Mouse (Mus musculus): ENCODE results near the gene Pdzd3. TPM values are rescaled to one million over a fixed set of nuclear protein-coding genes. Genes with fewer than 3 reads are reported as not detected.

The Pdzd3 gene
- polyA plus RNA-seq, 1 experiment from 2014 or later = 0.13 TPM

- TF ChIP-seq CTCF (IDR thresholded peaks at IDR 0.05; ENCODE audit: low read depth) (no peak), EP300 (optimal IDR thresholded peaks at IDR 0.05) (no peak)
- no peaks in the 10 kb centered on the region for H3K36me3 ChIP-seq (ENCODE audit: control insufficient read depth, insufficient read depth, low read length)
- H3K4me2 ChIP-seq (replicated peaks; ENCODE audit: low read depth) = no peak overlapping the region
- H3K4me3 ChIP-seq (ENCODE audit: low read depth, low read length) = no peak overlapping the region
- no peak for DNase-seq (ENCODE audit: low spot score)
- H3K27me3 ChIP-seq (ENCODE audit: control insufficient read depth, insufficient read depth, low read length) = no peaks in the 10 kb centered on the region
- no peak overlapping the region for H3K9ac ChIP-seq (ENCODE audit: low read length)
- 69% methylated on average over 4 of the region's 4 CpGs for WGBS
- H3K27ac ChIP-seq (replicated peaks) = no peak overlapping the region
- H3K4me1 ChIP-seq (replicated peaks; ENCODE audit: control insufficient read depth, insufficient read depth) = no peaks in the 10 kb centered on the region
- no peak for ATAC-seq (ENCODE audit: low FRiP score, low TSS enrichment)
- no peaks in the 10 kb centered on the region for H3K9me3 ChIP-seq (ENCODE audit: control insufficient read depth, low read length)
These were observed 38.9 kb downstream of the Pdzd3 start for GRCm38 (mm10) chr9:44212406-44212805.

GRCm38 (mm10) chr9:44209416-44209815 lies 41.9 kb downstream of the Pdzd3 start:
- ATAC-seq (ENCODE audit: low FRiP score, low TSS enrichment) = no peak
- Histone ChIP-seq H3K27ac (replicated peaks) (no peak overlapping the region), H3K4me2 (replicated peaks; ENCODE audit: low read depth) (no peak overlapping the region)

GRCm38 (mm10) chr9:44207840-44208239 lies 43.4 kb downstream of the Pdzd3 start:
- WGBS = 78% methylated on average over 2 of the region's 2 CpGs
- H3K4me3 ChIP-seq (ENCODE audit: low read depth, low read length) = no peak overlapping the region
- H3K4me1 ChIP-seq (replicated peaks; ENCODE audit: control insufficient read depth, insufficient read depth) = no peaks in the 10 kb centered on the region
- H3K27me3 ChIP-seq (ENCODE audit: control insufficient read depth, insufficient read depth, low read length) = no peaks in the 10 kb centered on the region
- no peak overlapping the region for H3K27ac ChIP-seq (replicated peaks)
- H3K9me3 ChIP-seq (ENCODE audit: control insufficient read depth, low read length) = no peaks in the 10 kb centered on the region
- no peaks in the 10 kb centered on the region for H3K36me3 ChIP-seq (ENCODE audit: control insufficient read depth, insufficient read depth, low read length)
- no peak overlapping the region for H3K9ac ChIP-seq (ENCODE audit: low read length)
- H3K4me2 ChIP-seq (replicated peaks; ENCODE audit: low read depth) = no peak overlapping the region
- DNase-seq (ENCODE audit: low spot score) (no peak), ATAC-seq (ENCODE audit: low FRiP score, low TSS enrichment) (no peak)
- no peak for TF ChIP-seq EP300 (optimal IDR thresholded peaks at IDR 0.05)

More at GRCm38 (mm10) chr9:44209416-44209815, 41.9 kb downstream of the Pdzd3 start:
- 80% methylated on average over 4 of the region's 4 CpGs for WGBS
- no peaks in the 10 kb centered on the region for H3K27me3 ChIP-seq (ENCODE audit: control insufficient read depth, insufficient read depth, low read length)
- no peaks in the 10 kb centered on the region for H3K4me1 ChIP-seq (replicated peaks; ENCODE audit: control insufficient read depth, insufficient read depth)
- DNase-seq (ENCODE audit: low spot score) = no peak
- H3K36me3 ChIP-seq (ENCODE audit: control insufficient read depth, insufficient read depth, low read length) = no peaks in the 10 kb centered on the region
- TF ChIP-seq CTCF (IDR thresholded peaks at IDR 0.05; ENCODE audit: low read depth) (no peak), EP300 (optimal IDR thresholded peaks at IDR 0.05) (no peak)
- H3K4me3 ChIP-seq (ENCODE audit: low read depth, low read length) = no peak overlapping the region
- H3K9me3 ChIP-seq (ENCODE audit: control insufficient read depth, low read length) = no peaks in the 10 kb centered on the region
- H3K9ac ChIP-seq (ENCODE audit: low read length) = no peak overlapping the region

- Histone ChIP-seq H3K27me3 (ENCODE audit: control insufficient read depth, insufficient read depth, low read length) (no peaks in the 10 kb centered on the region), H3K27ac (replicated peaks) (no peak overlapping the region), H3K9me3 (ENCODE audit: control insufficient read depth, low read length) (no peaks in the 10 kb centered on the region), H3K36me3 (ENCODE audit: control insufficient read depth, insufficient read depth, low read length) (peaks cover 5% of the 10 kb centered on the region; the same call in 1 of the 2 replicates), H3K4me3 (ENCODE audit: low read depth, low read length) (no peak overlapping the region), H3K4me2 (replicated peaks; ENCODE audit: low read depth) (no peak overlapping the region), H3K9ac (ENCODE audit: low read length) (no peak overlapping the region), H3K4me1 (replicated peaks; ENCODE audit: control insufficient read depth, insufficient read depth) (no peaks in the 10 kb centered on the region)
- 66% methylated on average over 3 of the region's 3 CpGs for WGBS
- TF ChIP-seq EP300 (optimal IDR thresholded peaks at IDR 0.05) = no peak
- no peak for TF ChIP-seq CTCF (IDR thresholded peaks at IDR 0.05; ENCODE audit: low read depth)
- ATAC-seq (ENCODE audit: low FRiP score, low TSS enrichment) (no peak), DNase-seq (ENCODE audit: low spot score) (no peak)
These were observed 50.8 kb downstream of the Pdzd3 start for GRCm38 (mm10) chr9:44200458-44200857.

GRCm38 (mm10) chr9:44199580-44199979 lies 51.7 kb downstream of the Pdzd3 start:
- no peak for DNase-seq (ENCODE audit: low spot score)
- H3K4me2 ChIP-seq (replicated peaks; ENCODE audit: low read depth) = no peak overlapping the region
- H3K36me3 ChIP-seq (ENCODE audit: control insufficient read depth, insufficient read depth, low read length) = peaks cover 5% of the 10 kb centered on the region; the same call in 1 of the 2 replicates
- no peaks in the 10 kb centered on the region for H3K9me3 ChIP-seq (ENCODE audit: control insufficient read depth, low read length)
- peak; percentile 64; the same call in 1 of the 2 replicates for ATAC-seq (ENCODE audit: low FRiP score, low TSS enrichment)
- peak; percentile 68 for TF ChIP-seq EP300 (optimal IDR thresholded peaks at IDR 0.05)
- no peak for TF ChIP-seq CTCF (IDR thresholded peaks at IDR 0.05; ENCODE audit: low read depth)
- H3K27ac ChIP-seq (replicated peaks) = no peak overlapping the region; the same call in 1 of the 2 replicates
- no peaks in the 10 kb centered on the region for H3K4me1 ChIP-seq (replicated peaks; ENCODE audit: control insufficient read depth, insufficient read depth)
- H3K27me3 ChIP-seq (ENCODE audit: control insufficient read depth, insufficient read depth, low read length) = no peaks in the 10 kb centered on the region
- H3K4me3 ChIP-seq (ENCODE audit: low read depth, low read length) = no peak overlapping the region
- H3K9ac ChIP-seq (ENCODE audit: low read length) = no peak overlapping the region

GRCm38 (mm10) chr9:44199166-44199565 lies 52.1 kb downstream of the Pdzd3 start:
- Histone ChIP-seq H3K36me3 (ENCODE audit: control insufficient read depth, insufficient read depth, low read length) (peaks cover 5% of the 10 kb centered on the region; the same call in 1 of the 2 replicates), H3K4me2 (replicated peaks; ENCODE audit: low read depth) (no peak overlapping the region), H3K27me3 (ENCODE audit: control insufficient read depth, insufficient read depth, low read length) (no peaks in the 10 kb centered on the region), H3K4me1 (replicated peaks; ENCODE audit: control insufficient read depth, insufficient read depth) (no peaks in the 10 kb centered on the region), H3K4me3 (ENCODE audit: low read depth, low read length) (no peak overlapping the region), H3K9ac (ENCODE audit: low read length) (no peak overlapping the region), H3K9me3 (ENCODE audit: control insufficient read depth, low read length) (no peaks in the 10 kb centered on the region), H3K27ac (replicated peaks) (no peak overlapping the region; the same call in 1 of the 2 replicates)
- WGBS = 68% methylated on average over 3 of the region's 3 CpGs
- TF ChIP-seq EP300 (optimal IDR thresholded peaks at IDR 0.05) = no peak
- TF ChIP-seq CTCF (IDR thresholded peaks at IDR 0.05; ENCODE audit: low read depth) = no peak
- no peak for DNase-seq (ENCODE audit: low spot score)
- ATAC-seq (ENCODE audit: low FRiP score, low TSS enrichment) = no peak

Other genes starting within 250 kb of the Pdzd3 start
- gene Thy1, start 208.1 kb downstream of the Pdzd3 start, polyA plus RNA-seq (2015; fragmentation: Nextera tagmentation; extraction: Ambion mirVana) = 4.2 and 4.5 TPM in 2 replicates
- gene Usp2, start 184.4 kb downstream of the Pdzd3 start, polyA plus RNA-seq (2015; fragmentation: Nextera tagmentation; extraction: Ambion mirVana) = 11.6 and 20.2 TPM in 2 replicates
- not detected in 2 replicates for gene Mfrp, start 149.7 kb downstream of the Pdzd3 start, polyA plus RNA-seq (2015; fragmentation: Nextera tagmentation; extraction: Ambion mirVana)
- 5.3 and 6.5 TPM in 2 replicates for gene C1qtnf5, start 144.2 kb downstream of the Pdzd3 start, polyA plus RNA-seq (2015; fragmentation: Nextera tagmentation; extraction: Ambion mirVana)
- 0.05 TPM in 1 of 2 replicates, not detected in the other for gene Gm49380, start 138.0 kb downstream of the Pdzd3 start, polyA plus RNA-seq (2015; fragmentation: Nextera tagmentation; extraction: Ambion mirVana)
- 22.0 and 22.2 TPM in 2 replicates for gene Rnf26, start 138.0 kb downstream of the Pdzd3 start, polyA plus RNA-seq (2015; fragmentation: Nextera tagmentation; extraction: Ambion mirVana)
- gene Mcam, start 117.0 kb downstream of the Pdzd3 start, polyA plus RNA-seq (2015; fragmentation: Nextera tagmentation; extraction: Ambion mirVana) = 43.9 and 44.5 TPM in 2 replicates
- 4.9 and 5.7 TPM in 2 replicates for gene Cbl, start 17.4 kb downstream of the Pdzd3 start, polyA plus RNA-seq (2015; fragmentation: Nextera tagmentation; extraction: Ambion mirVana)
- gene Ccdc153, start 10.8 kb downstream of the Pdzd3 start, polyA plus RNA-seq (2015; fragmentation: Nextera tagmentation; extraction: Ambion mirVana) = not detected in 2 replicates
- gene Nlrx1, start 17.1 kb upstream of the Pdzd3 start, polyA plus RNA-seq (2015; fragmentation: Nextera tagmentation; extraction: Ambion mirVana) = 9.2 and 10.7 TPM in 2 replicates
- 1.4 TPM in 2 replicates for gene Abcg4, start 37.1 kb upstream of the Pdzd3 start, polyA plus RNA-seq (2015; fragmentation: Nextera tagmentation; extraction: Ambion mirVana)
- 8.9 and 9.4 TPM in 2 replicates for gene Hinfp, start 54.2 kb upstream of the Pdzd3 start, polyA plus RNA-seq (2015; fragmentation: Nextera tagmentation; extraction: Ambion mirVana)
- 7.4 and 7.5 TPM in 2 replicates for gene C2cd2l, start 68.8 kb upstream of the Pdzd3 start, polyA plus RNA-seq (2015; fragmentation: Nextera tagmentation; extraction: Ambion mirVana)
- gene Dpagt1, start 74.5 kb upstream of the Pdzd3 start, polyA plus RNA-seq (2015; fragmentation: Nextera tagmentation; extraction: Ambion mirVana) = 26.9 and 27.8 TPM in 2 replicates
- gene H2afx, start 83.2 kb upstream of the Pdzd3 start, polyA plus RNA-seq (2015; fragmentation: Nextera tagmentation; extraction: Ambion mirVana) = 78.7 and 93.6 TPM in 2 replicates
- gene Hmbs, start 92.8 kb upstream of the Pdzd3 start, polyA plus RNA-seq (2015; fragmentation: Nextera tagmentation; extraction: Ambion mirVana) = 68.8 and 71.5 TPM in 2 replicates
- gene Vps11, start 110.2 kb upstream of the Pdzd3 start, polyA plus RNA-seq (2015; fragmentation: Nextera tagmentation; extraction: Ambion mirVana) = 15.8 and 18.2 TPM in 2 replicates
- 18.0 and 18.5 TPM in 2 replicates for gene Hyou1, start 128.0 kb upstream of the Pdzd3 start, polyA plus RNA-seq (2015; fragmentation: Nextera tagmentation; extraction: Ambion mirVana)
- gene Slc37a4, start 145.4 kb upstream of the Pdzd3 start, polyA plus RNA-seq (2015; fragmentation: Nextera tagmentation; extraction: Ambion mirVana) = 18.1 and 18.4 TPM in 2 replicates
- 2,137 and 2,228 TPM in 2 replicates for gene Rps25, start 155.7 kb upstream of the Pdzd3 start, polyA plus RNA-seq (2015; fragmentation: Nextera tagmentation; extraction: Ambion mirVana)
- gene Trappc4, start 156.1 kb upstream of the Pdzd3 start, polyA plus RNA-seq (2015; fragmentation: Nextera tagmentation; extraction: Ambion mirVana) = 95.9 and 97.6 TPM in 2 replicates
- gene Ccdc84, start 167.1 kb upstream of the Pdzd3 start, polyA plus RNA-seq (2015; fragmentation: Nextera tagmentation; extraction: Ambion mirVana) = 16.4 and 16.6 TPM in 2 replicates
- gene Foxr1, start 189.7 kb upstream of the Pdzd3 start, polyA plus RNA-seq (2015; fragmentation: Nextera tagmentation; extraction: Ambion mirVana) = 0.05 TPM in 1 of 2 replicates, not detected in the other
- gene Upk2, start 203.5 kb upstream of the Pdzd3 start, polyA plus RNA-seq (2015; fragmentation: Nextera tagmentation; extraction: Ambion mirVana) = 5.4 and 7.0 TPM in 2 replicates
- 5.2 and 6.1 TPM in 2 replicates for gene Bcl9l, start 231.4 kb upstream of the Pdzd3 start, polyA plus RNA-seq (2015; fragmentation: Nextera tagmentation; extraction: Ambion mirVana)